Mouse (Mus musculus) heart, postnatal 0 days (tissue): ENCODE measurements at regions not wholly inside any gene's neighbourhood (a gene's known extent, or its start where the extent isn't known, plus 50 kb on each side); places are given as distances from the start of the nearest gene placed in this dataset.

Experiments used
- ATAC-seq: fragments of 200-750 bp; cut with Nextera tagmentation; 2 replicates; pipeline ENCODE4 v1.8.0; 2017; ENCODE audit warnings: low read depth, moderate number of reproducible peaks, moderate library complexity; ENCODE audit not compliant: insufficient read depth
- DNase-seq: peaks from one replicate; pipeline ENCODE4 v3.0.0-alpha.2; 2016; ENCODE audit warnings: low spot score
- H3K27ac ChIP-seq: fragments of 300-500 bp; sonication (generic); 2 replicates; pipeline ENCODE4 v1.5.1; 2014; ENCODE audit warnings: low read depth, mild to moderate bottlenecking
- H3K27me3 ChIP-seq: fragments of 300-500 bp; sonication (generic); 2 replicates; pipeline ENCODE4 v1.6.1; 2014; ENCODE audit warnings: low read length, mixed read lengths; ENCODE audit not compliant: control insufficient read depth, insufficient read depth
- H3K36me3 ChIP-seq: fragments of 300-500 bp; sonication (generic); replicated peaks from 2 replicates; pipeline ENCODE4 v1.6.1; 2014; ENCODE audit warnings: low read length, mixed read lengths; ENCODE audit not compliant: control insufficient read depth, insufficient read depth
- H3K4me1 ChIP-seq: fragments of 300-500 bp; sonication (generic); 2 replicates; pipeline ENCODE4 v1.6.1; 2014; ENCODE audit warnings: antibody characterized with exemption; ENCODE audit not compliant: control insufficient read depth, insufficient read depth
- H3K4me2 ChIP-seq: fragments of 300-500 bp; sonication (generic); 2 replicates; pipeline ENCODE4 v1.6.1; 2014; ENCODE audit warnings: low read depth, mild to moderate bottlenecking, low read length, moderate library complexity
- H3K4me3 ChIP-seq: fragments of 300-500 bp; sonication (generic); 2 replicates; pipeline ENCODE4 v1.5.1; 2014; ENCODE audit warnings: low read depth, low read length
- H3K9ac ChIP-seq: fragments of 300-500 bp; sonication (generic); replicated peaks from 2 replicates; pipeline ENCODE4 v1.6.1; 2014; ENCODE audit warnings: low read depth, low read length, mixed read lengths
- H3K9me3 ChIP-seq: fragments of 300-500 bp; sonication (generic); replicated peaks from 2 replicates; pipeline ENCODE4 v1.6.1; 2016; ENCODE audit warnings: low read length; ENCODE audit not compliant: control insufficient read depth
- CTCF ChIP-seq: IDR thresholded peaks from 2 replicates; pipeline ENCODE4 v1.5.1; 2016; ENCODE audit warnings: antibody characterized with exemption, control low read depth, low read depth
- EP300 ChIP-seq: IDR thresholded peaks from 2 replicates; pipeline ENCODE4 v1.6.1; 2016; ENCODE audit warnings: antibody characterized with exemption, low read depth
- WGBS: fragments of 180-500 bp; shearing (Covaris S2); extraction: QIAGEN DNeasy Blood & Tissue Kit; methylation state at CpG from one replicate; pipeline ENCODE4 v1.1.7; 2014; 5-methylcytosine and 5-hydroxymethylcytosine counted together

- Histone ChIP-seq H3K9ac (no peak overlapping the region), H3K27me3 (no peaks in the 10 kb centered on the region), H3K36me3 (no peaks in the 10 kb centered on the region), H3K4me2 (no peak overlapping the region), H3K4me3 (no peak overlapping the region), H3K9me3 (no peaks in the 10 kb centered on the region), H3K4me1 (no peaks in the 10 kb centered on the region), H3K27ac (no peak overlapping the region)
- ATAC-seq (no peak), DNase-seq (no peak)
- no peak for TF ChIP-seq EP300
- TF ChIP-seq CTCF, result no peak
Observed at GRCm38 (mm10) chr2:63706643-63707042, 391.2 kb downstream of the Fign start.

GRCm38 (mm10) chr2:63706183-63706582 is 391.7 kb downstream of the Fign start:
- WGBS, result 54% methylated on average over 3 of the region's 3 CpGs
- DNase-seq, result no peak

GRCm38 (mm10) chr2:63702333-63703096 is 395.3 kb downstream of the Fign start:
- no peaks in the 10 kb centered on the region for H3K36me3 ChIP-seq
- H3K9me3 ChIP-seq, result no peaks in the 10 kb centered on the region
- peak overlapping the region; percentile 63 for H3K27ac ChIP-seq
- peak overlapping the region; percentile 70 for H3K4me2 ChIP-seq
- peak overlapping the region; percentile 9; the same call in 1 of the 2 replicates for H3K9ac ChIP-seq
- peak overlapping the region; percentile 47 for H3K4me3 ChIP-seq
- TF ChIP-seq CTCF (no peak), EP300 (no peak)
- H3K27me3 ChIP-seq, result no peaks in the 10 kb centered on the region
- no peaks in the 10 kb centered on the region for H3K4me1 ChIP-seq
- ATAC-seq, result peak; percentile 92
- WGBS, result under 1% methylated on average over 22 of the region's 22 CpGs
- DNase-seq, result peak; percentile 58

More at GRCm38 (mm10) chr2:63706183-63706582, 391.7 kb downstream of the Fign start:
- H3K4me2 ChIP-seq, result no peak overlapping the region
- H3K27me3 ChIP-seq, result no peaks in the 10 kb centered on the region
- no peaks in the 10 kb centered on the region for H3K9me3 ChIP-seq
- no peaks in the 10 kb centered on the region for H3K36me3 ChIP-seq
- no peak for ATAC-seq
- H3K9ac ChIP-seq, result no peak overlapping the region
- TF ChIP-seq CTCF (no peak), EP300 (no peak)
- no peaks in the 10 kb centered on the region for H3K4me1 ChIP-seq
- no peak overlapping the region for H3K4me3 ChIP-seq
- H3K27ac ChIP-seq, result no peak overlapping the region

GRCm38 (mm10) chr2:63701861-63702260 is 396.0 kb downstream of the Fign start:
- no peak for ATAC-seq

GRCm38 (mm10) chr2:63700255-63700654 is 397.6 kb downstream of the Fign start:
- H3K27me3 ChIP-seq, result no peaks in the 10 kb centered on the region
- WGBS, result 19% methylated on average over 3 of the region's 3 CpGs
- DNase-seq, result peak; percentile 66
- H3K4me3 ChIP-seq, result no peak overlapping the region
- no peaks in the 10 kb centered on the region for H3K36me3 ChIP-seq
- H3K4me2 ChIP-seq, result no peak overlapping the region
- H3K4me1 ChIP-seq, result no peaks in the 10 kb centered on the region
- H3K27ac ChIP-seq, result no peak overlapping the region
- no peaks in the 10 kb centered on the region for H3K9me3 ChIP-seq
- no peak overlapping the region for H3K9ac ChIP-seq
- no peak for ATAC-seq
- TF ChIP-seq CTCF, result peak; percentile 61
- no peak for TF ChIP-seq EP300

More at GRCm38 (mm10) chr2:63701861-63702260, 396.0 kb downstream of the Fign start:
- Histone ChIP-seq H3K9ac (no peak overlapping the region), H3K27ac (peak overlapping the region; percentile 63), H3K4me1 (no peaks in the 10 kb centered on the region), H3K4me3 (peak overlapping the region; percentile 47), H3K4me2 (peak overlapping the region; percentile 70), H3K36me3 (no peaks in the 10 kb centered on the region), H3K9me3 (no peaks in the 10 kb centered on the region), H3K27me3 (no peaks in the 10 kb centered on the region)
- WGBS, result 34% methylated on average over 13 of the region's 13 CpGs
- TF ChIP-seq EP300 (no peak), CTCF (no peak)
- DNase-seq, result no peak

- WGBS, result 66% methylated on average over 3 of the region's 3 CpGs
- Histone ChIP-seq H3K4me2 (no peak overlapping the region), H3K9ac (no peak overlapping the region), H3K4me3 (no peak overlapping the region), H3K4me1 (no peaks in the 10 kb centered on the region), H3K27me3 (no peaks in the 10 kb centered on the region), H3K36me3 (no peaks in the 10 kb centered on the region), H3K27ac (no peak overlapping the region), H3K9me3 (no peaks in the 10 kb centered on the region)
- TF ChIP-seq EP300 (no peak), CTCF (no peak)
- ATAC-seq (no peak), DNase-seq (no peak)
Observed at GRCm38 (mm10) chr2:63669700-63670099, 428.1 kb downstream of the Fign start.
